Comparison of ENCODE assay signal across 16 mouse cellular contexts in genomic region chr7:124593462-124593861, GRCm38 (mm10).
DNase-seq lines count a peak whose midpoint lies in the region; ATAC-seq and TF ChIP-seq lines count a peak whose summit lies in the region.
"Had no signal": no experiment of that assay in that cellular context is flagged by ENCODE, and none has a peak within 500 bp of the region (broad histone marks: within the 10 kb centered on the region; RNA-seq: fewer than 3 reads in every experiment).

No protein-coding gene starts in this region.

- TF ChIP-seq EP300 in lung, postnatal 0 days (IDR thresholded peaks at IDR 0.05) = no peak

- H3K27me3 ChIP-seq in kidney, adult 2 months (replicated peaks; ENCODE audit: control insufficient read depth, insufficient read depth, low read length) = no peaks in the 10 kb centered on the region
- no peaks in the 10 kb centered on the region for H3K27me3 ChIP-seq in lung, postnatal 0 days (replicated peaks; ENCODE audit: insufficient read depth, low read length)
- no peaks in the 10 kb centered on the region for H3K27me3 ChIP-seq in midbrain, postnatal 0 days (ENCODE audit: insufficient read depth, low read length)
- H3K27me3 ChIP-seq: forebrain, embryonic 12.5 days; neural tube, embryonic 12.5 days had no signal

- TF ChIP-seq CTCF in kidney, adult 2 months (conservative IDR thresholded peaks at IDR 0.05; ENCODE audit: insufficient read depth, insufficient read length, low read depth, low read length) = no peak
- no peak for TF ChIP-seq CTCF in lung, postnatal 0 days (IDR thresholded peaks at IDR 0.05)
- no peak for TF ChIP-seq CTCF in lung, adult 2 months (IDR thresholded peaks at IDR 0.05; ENCODE audit: insufficient read depth, low read length)
- TF ChIP-seq CTCF in midbrain, postnatal 0 days (IDR thresholded peaks at IDR 0.05) = no peak

- H3K9me3 ChIP-seq in lung, postnatal 0 days (ENCODE audit: low read length) = no peaks in the 10 kb centered on the region
- H3K9me3 ChIP-seq in midbrain, postnatal 0 days (ENCODE audit: low read length) = no peaks in the 10 kb centered on the region
- H3K9me3 ChIP-seq: forebrain, embryonic 12.5 days; midbrain, embryonic 10.5 days; neural tube, embryonic 12.5 days had no signal

- H3K4me1 ChIP-seq in kidney, adult 2 months (ENCODE audit: control insufficient read depth, insufficient read depth, low read length) = no peaks in the 10 kb centered on the region; the same call in 1 of the 2 replicates
- no peaks in the 10 kb centered on the region for H3K4me1 ChIP-seq in lung, postnatal 0 days (ENCODE audit: insufficient read depth, low read depth, low read length)
- no peaks in the 10 kb centered on the region; the same call in 1 of the 2 replicates for H3K4me1 ChIP-seq in lung, adult 2 months (ENCODE audit: control insufficient read depth, insufficient read depth, low read length)
- H3K4me1 ChIP-seq in midbrain, postnatal 0 days (ENCODE audit: insufficient read depth, low read length) = no peaks in the 10 kb centered on the region
- H3K4me1 ChIP-seq: forebrain, embryonic 12.5 days; midbrain, embryonic 10.5 days; neural tube, embryonic 12.5 days had no signal

- H3K36me3 ChIP-seq in kidney, adult 2 months (ENCODE audit: control insufficient read depth, insufficient read depth, low read length) = no peaks in the 10 kb centered on the region
- H3K36me3 ChIP-seq in lung, postnatal 0 days (ENCODE audit: insufficient read depth, low read length) = no peaks in the 10 kb centered on the region
- H3K36me3 ChIP-seq in midbrain, postnatal 0 days (ENCODE audit: insufficient read depth, low read length) = no peaks in the 10 kb centered on the region
- H3K36me3 ChIP-seq: forebrain, embryonic 12.5 days; midbrain, embryonic 10.5 days; neural tube, embryonic 12.5 days had no signal

- no peak for TF ChIP-seq POLR2A in kidney, adult 2 months (IDR thresholded peaks at IDR 0.05; ENCODE audit: low read depth, low read length)
- TF ChIP-seq POLR2A in lung, adult 2 months (IDR thresholded peaks at IDR 0.05; ENCODE audit: borderline replicate concordance, extremely low read depth, low read depth, low read length) = no peak

- H3K4me3 ChIP-seq in kidney, adult 2 months (ENCODE audit: insufficient read depth, low read depth, low read length) = no peak overlapping the region
- H3K4me3 ChIP-seq in lung, postnatal 0 days (ENCODE audit: low read depth, low read length) = no peak overlapping the region
- no peak overlapping the region for H3K4me3 ChIP-seq in lung, adult 2 months (replicated peaks; ENCODE audit: extremely low read depth, low read depth, low read length)
- H3K4me3 ChIP-seq in midbrain, postnatal 0 days (ENCODE audit: low read depth, low read length) = no peak overlapping the region
- H3K4me3 ChIP-seq: forebrain, embryonic 12.5 days; midbrain, embryonic 10.5 days; neural tube, embryonic 12.5 days had no signal

- H3K27ac ChIP-seq in kidney, adult 2 months (ENCODE audit: insufficient read depth, low read depth, low read length) = no peak overlapping the region
- no peak overlapping the region for H3K27ac ChIP-seq in lung, postnatal 0 days (ENCODE audit: low read length)
- H3K27ac ChIP-seq in midbrain, postnatal 0 days (ENCODE audit: low read depth, low read length) = no peak overlapping the region
- H3K27ac ChIP-seq: forebrain, embryonic 12.5 days; midbrain, embryonic 10.5 days; neural tube, embryonic 12.5 days had no signal

- peak; percentile 19 for DNase-seq in gastrocnemius, adult 18-20 months (ENCODE audit: low spot score)
- no peak for DNase-seq in gastrocnemius, postnatal 10 days
- peak; percentile 28 for DNase-seq in kidney, adult 2 months
- DNase-seq in kidney, adult 18-20 months = no peak
- peak; percentile 6 for DNase-seq in lung, postnatal 0 days (ENCODE audit: low spot score)
- no peak for DNase-seq in lung, adult 2 months
- peak; percentile 7 to 41 for DNase-seq in kidney, postnatal 36 days
- no peak for DNase-seq in midbrain, postnatal 0 days (ENCODE audit: low spot score)
- DNase-seq: cerebellum, adult 9-11 months; liver; lung, postnatal 10 days; right cerebral cortex, postnatal 14 days; thymus, adult 18-20 months had no signal

- H3K9ac ChIP-seq in lung, postnatal 0 days (replicated peaks; ENCODE audit: low read depth) = no peak overlapping the region
- H3K9ac ChIP-seq in midbrain, postnatal 0 days (replicated peaks; ENCODE audit: low read length, poor library complexity, severe bottlenecking) = no peak overlapping the region
- H3K9ac ChIP-seq: forebrain, embryonic 12.5 days; neural tube, embryonic 12.5 days had no signal

- H3K4me2 ChIP-seq in lung, postnatal 0 days (replicated peaks; ENCODE audit: low read depth, low read length) = no peak overlapping the region
- no peak overlapping the region for H3K4me2 ChIP-seq in midbrain, postnatal 0 days (ENCODE audit: low read depth, low read length, poor library complexity, severe bottlenecking)
- H3K4me2 ChIP-seq: forebrain, embryonic 12.5 days; neural tube, embryonic 12.5 days had no signal

- no peak for ATAC-seq in lung, postnatal 0 days
- ATAC-seq in midbrain, postnatal 0 days (ENCODE audit: low FRiP score) = no peak

Comparison
In these comparisons a context has a peak if more than half of its experiments do, and no peak if none do; other contexts are left out.
1. DNase-seq: peak in gastrocnemius, adult 18-20 months (single experiment), kidney, adult 2 months (single experiment), lung, postnatal 0 days (single experiment) and kidney, postnatal 36 days (2 of 2); none in gastrocnemius, postnatal 10 days (single experiment), kidney, adult 18-20 months (single experiment), lung, adult 2 months (single experiment) and midbrain, postnatal 0 days (single experiment).